Mouse (Mus musculus) G1E (cell line): ENCODE data around the gene Mthfd2.

Experiments used
- CTCF ChIP-seq: IDR thresholded peaks from 2 replicates; pipeline ENCODE4 v1.5.1; 2012; ENCODE audit warnings: low read depth, low read length, inconsistent platforms, mixed read lengths
- GATA1 ChIP-seq: IDR thresholded peaks from 2 replicates; pipeline ENCODE4 v1.6.1; 2012; ENCODE audit warnings: borderline replicate concordance, low read length, inconsistent platforms, mixed read lengths
- GATA2 ChIP-seq: IDR thresholded peaks from 2 replicates; pipeline ENCODE4 v1.6.1; 2012; ENCODE audit warnings: low read depth, low read length, inconsistent platforms, borderline replicate concordance
- TAL1 ChIP-seq: conservative IDR thresholded peaks from 2 replicates; pipeline ENCODE4 v1.6.1; 2012; ENCODE audit warnings: low read depth, low read length, inconsistent platforms, mixed read lengths

DNA sequence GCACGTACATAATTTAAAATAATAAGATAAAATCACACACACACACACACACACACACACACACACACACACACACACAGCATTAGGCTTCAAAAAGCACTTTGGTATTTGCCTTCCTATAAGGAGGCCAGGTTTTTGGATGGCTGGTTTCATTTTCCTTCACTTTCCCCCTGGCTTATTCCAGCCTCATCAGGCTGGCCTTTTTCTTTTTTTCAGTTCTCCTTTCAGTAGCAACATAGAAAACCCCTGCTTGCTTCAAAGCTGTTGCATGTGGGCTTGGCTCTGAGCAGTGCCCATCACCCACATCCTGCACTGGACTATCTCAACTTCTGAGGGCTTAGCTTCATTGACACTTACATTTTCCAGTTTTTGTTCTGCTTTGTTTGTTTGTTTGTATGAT, 3.8 kb downstream of the Mthfd2 start:
- TF ChIP-seq CTCF: no peak
- no peak for TF ChIP-seq TAL1
- TF ChIP-seq GATA1: no peak
- no peak for TF ChIP-seq GATA2
